Mouse (Mus musculus) midbrain, postnatal 0 days (tissue): ENCODE data around the gene St7. TPM values are rescaled to one million over a fixed set of nuclear protein-coding genes. Genes with fewer than 3 reads are reported as not detected.
A peak's percentile ranks its signal among the peaks of the same experiment; 100 is the strongest.

Experiments used
- ATAC-seq: fragments of 200-750 bp; cut with Nextera tagmentation; 2 replicates; pipeline ENCODE4 v1.8.0; 2017; ENCODE audit warnings: moderate number of reproducible peaks, mild to moderate bottlenecking, moderate TSS enrichment, moderate library complexity; ENCODE audit not compliant: low FRiP score
- DNase-seq: peaks from one replicate; pipeline ENCODE4 v3.0.0-alpha.2; 2015; ENCODE audit warnings: low spot score
- H3K27ac ChIP-seq: fragments of 300-500 bp; sonication (generic); 2 replicates; pipeline ENCODE4 v1.5.1; 2014; ENCODE audit warnings: low read depth, mild to moderate bottlenecking, low read length, mixed read lengths
- H3K27me3 ChIP-seq: fragments of 300-500 bp; sonication (generic); 2 replicates; pipeline ENCODE4 v1.6.1; 2014; ENCODE audit warnings: low read length, control low read depth, mixed read lengths; ENCODE audit not compliant: insufficient read depth
- H3K36me3 ChIP-seq: fragments of 300-500 bp; sonication (generic); 2 replicates; pipeline ENCODE4 v1.6.1; 2014; ENCODE audit warnings: low read length, control low read depth, mixed read lengths; ENCODE audit not compliant: insufficient read depth
- H3K4me1 ChIP-seq: fragments of 300-500 bp; sonication (generic); 2 replicates; pipeline ENCODE4 v1.6.1; 2014; ENCODE audit warnings: mild to moderate bottlenecking, control low read depth, antibody characterized with exemption, low read length, mixed read lengths; ENCODE audit not compliant: insufficient read depth
- H3K4me2 ChIP-seq: fragments of 300-500 bp; sonication (generic); 2 replicates; pipeline ENCODE4 v1.6.1; 2014; ENCODE audit warnings: low read depth, mild to moderate bottlenecking, low read length, mixed read lengths; ENCODE audit not compliant: poor library complexity, severe bottlenecking
- H3K4me3 ChIP-seq: fragments of 300-500 bp; sonication (generic); 2 replicates; pipeline ENCODE4 v1.5.1; 2014; ENCODE audit warnings: low read depth, mild to moderate bottlenecking, low read length, moderate library complexity
- H3K9ac ChIP-seq: fragments of 300-500 bp; sonication (generic); replicated peaks from 2 replicates; pipeline ENCODE4 v1.6.1; 2014; ENCODE audit warnings: mild to moderate bottlenecking, low read length, moderate library complexity, mixed read lengths; ENCODE audit not compliant: poor library complexity, severe bottlenecking
- H3K9me3 ChIP-seq: fragments of 300-500 bp; sonication (generic); 2 replicates; pipeline ENCODE4 v1.6.1; 2016; ENCODE audit warnings: low read length, control low read depth
- CTCF ChIP-seq: IDR thresholded peaks from 2 replicates; pipeline ENCODE4 v1.5.1; 2016; ENCODE audit warnings: antibody characterized with exemption, mild to moderate bottlenecking
- WGBS: fragments of 180-500 bp; shearing (Covaris S2); extraction: QIAGEN DNeasy Blood & Tissue Kit; methylation state at CpG from one replicate; pipeline ENCODE4 v1.1.7; 2014; 5-methylcytosine and 5-hydroxymethylcytosine counted together
- polyA plus RNA-seq: library from polyadenylated mRNA; unstranded; fragments of >200 nt; fragmentation: Nextera tagmentation; extraction: Ambion mirVana; gene quantifications from 2 replicates; pipeline ENCODE4 v1.2.1, GENCODE M21; 2015
- total RNA-seq: library from RNA; depleted of rRNA; stranded (reverse); fragments of >200 nt; gene quantifications from 2 replicates; pipeline ENCODE4 v1.2.3, GENCODE M21; 2014

St7 gene
- total and polyA plus RNA-seq, 2 experiments from 2014 or later = 39.4 to 69.5 TPM

DNA sequence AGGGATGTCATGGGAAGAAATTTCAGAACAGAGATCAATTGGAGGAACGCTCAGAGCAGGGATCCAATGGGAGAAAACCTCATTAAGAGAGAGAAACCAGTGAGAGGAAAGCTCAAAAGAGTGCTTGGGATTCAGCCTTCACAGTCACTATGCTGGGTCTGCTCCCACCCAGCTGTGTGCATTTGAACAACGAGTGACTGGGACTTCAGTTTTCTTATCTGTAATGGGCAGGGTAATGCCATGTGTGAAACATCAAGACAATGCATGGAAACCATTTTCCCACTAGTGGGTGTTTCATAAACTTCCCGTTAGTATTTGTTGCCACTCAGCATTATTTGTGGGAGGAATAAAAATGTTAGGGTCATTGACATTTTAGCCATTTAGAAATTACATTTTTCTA, 111.7 kb downstream of the St7 start:
- Histone ChIP-seq H3K36me3 (no peaks in the 10 kb centered on the region), H3K27me3 (no peaks in the 10 kb centered on the region), H3K9me3 (no peaks in the 10 kb centered on the region), H3K4me1 (no peaks in the 10 kb centered on the region), H3K4me2 (no peak overlapping the region), H3K27ac (no peak overlapping the region), H3K9ac (no peak overlapping the region), H3K4me3 (no peak overlapping the region)
- DNase-seq = no peak
- no peak for TF ChIP-seq CTCF
- WGBS = 72% methylated on average over 3 of the region's 3 CpGs
- no peak for ATAC-seq

DNA sequence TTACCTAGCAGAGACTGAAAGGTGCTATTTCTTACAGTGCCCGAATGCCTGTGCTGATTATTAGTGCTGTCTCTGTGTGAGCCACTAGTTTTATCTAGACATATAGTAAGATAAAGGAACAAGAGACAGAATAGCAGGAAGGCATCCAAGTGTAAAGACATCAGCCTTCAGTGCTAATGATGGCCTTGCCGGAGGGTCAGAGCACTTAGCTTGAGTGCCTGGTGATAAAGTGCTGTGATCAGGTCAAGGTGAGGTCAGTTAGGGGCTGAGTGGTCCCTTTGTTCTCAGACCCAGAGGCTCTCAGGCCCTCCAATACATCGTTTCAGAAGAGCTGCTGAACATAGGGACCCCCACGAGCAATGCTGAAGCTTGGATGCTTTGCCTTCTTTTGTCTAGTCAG, 113.8 kb downstream of the St7 start:
- DNase-seq (no peak), ATAC-seq (no peak)
- Histone ChIP-seq H3K36me3 (no peaks in the 10 kb centered on the region), H3K27ac (no peak overlapping the region), H3K4me1 (no peaks in the 10 kb centered on the region), H3K4me2 (no peak overlapping the region), H3K9me3 (no peaks in the 10 kb centered on the region), H3K27me3 (no peaks in the 10 kb centered on the region), H3K4me3 (no peak overlapping the region), H3K9ac (no peak overlapping the region)
- 21% methylated on average over 4 of the region's 4 CpGs for WGBS
- TF ChIP-seq CTCF = no peak

DNA sequence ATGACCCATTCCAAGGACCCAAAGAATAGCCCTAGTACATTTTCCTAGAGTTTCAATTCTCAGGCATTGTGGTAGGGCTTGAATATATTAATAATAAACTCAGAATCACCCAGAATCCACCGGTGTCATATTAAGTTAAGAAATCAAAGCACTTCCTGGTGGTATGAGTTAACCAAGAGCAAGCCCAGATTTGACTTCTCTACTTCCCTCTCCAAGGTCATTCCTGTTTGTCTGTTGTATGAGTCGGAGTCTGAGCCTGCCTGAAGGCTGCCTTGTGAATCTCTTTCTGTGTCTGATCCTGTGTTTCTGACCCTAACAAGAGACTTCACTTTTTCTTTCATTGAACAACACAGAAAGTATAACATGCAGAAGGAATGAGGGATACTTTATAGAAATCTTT, 118.3 kb downstream of the St7 start:
- H3K9ac ChIP-seq = no peak overlapping the region
- ATAC-seq (no peak), DNase-seq (no peak)
- H3K9me3 ChIP-seq = no peaks in the 10 kb centered on the region
- no peak overlapping the region for H3K27ac ChIP-seq
- H3K4me3 ChIP-seq = no peak overlapping the region
- H3K36me3 ChIP-seq = no peaks in the 10 kb centered on the region
- H3K4me2 ChIP-seq = no peak overlapping the region
- WGBS = 85% methylated on average over 2 of the region's 2 CpGs
- no peaks in the 10 kb centered on the region for H3K27me3 ChIP-seq
- no peak for TF ChIP-seq CTCF
- no peaks in the 10 kb centered on the region for H3K4me1 ChIP-seq

DNA sequence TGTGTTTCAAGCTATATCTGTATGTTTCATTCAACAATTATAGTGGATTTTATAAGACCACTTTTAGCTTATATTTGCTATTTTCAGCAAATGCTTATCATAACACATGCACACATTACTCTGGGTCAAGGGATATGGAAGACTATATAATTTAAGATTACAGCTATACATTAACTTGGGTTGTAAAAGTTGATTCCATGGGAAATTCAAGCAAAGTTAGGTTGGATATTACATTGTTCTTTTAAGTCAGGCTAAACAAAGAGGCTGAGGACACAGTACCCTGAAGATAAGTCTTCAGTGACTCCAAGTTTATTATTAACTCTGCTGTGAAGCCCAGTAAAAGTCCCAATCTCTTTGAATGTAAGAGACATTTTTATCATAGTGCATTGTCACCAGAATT, 118.8 kb downstream of the St7 start:
- DNase-seq (no peak), ATAC-seq (no peak)
- H3K4me2 ChIP-seq = no peak overlapping the region
- H3K27me3 ChIP-seq = no peaks in the 10 kb centered on the region
- H3K9me3 ChIP-seq = no peaks in the 10 kb centered on the region
- H3K27ac ChIP-seq = no peak overlapping the region
- no peaks in the 10 kb centered on the region for H3K4me1 ChIP-seq
- no peak for TF ChIP-seq CTCF
- H3K9ac ChIP-seq = no peak overlapping the region
- no peak overlapping the region for H3K4me3 ChIP-seq
- H3K36me3 ChIP-seq = no peaks in the 10 kb centered on the region

DNA sequence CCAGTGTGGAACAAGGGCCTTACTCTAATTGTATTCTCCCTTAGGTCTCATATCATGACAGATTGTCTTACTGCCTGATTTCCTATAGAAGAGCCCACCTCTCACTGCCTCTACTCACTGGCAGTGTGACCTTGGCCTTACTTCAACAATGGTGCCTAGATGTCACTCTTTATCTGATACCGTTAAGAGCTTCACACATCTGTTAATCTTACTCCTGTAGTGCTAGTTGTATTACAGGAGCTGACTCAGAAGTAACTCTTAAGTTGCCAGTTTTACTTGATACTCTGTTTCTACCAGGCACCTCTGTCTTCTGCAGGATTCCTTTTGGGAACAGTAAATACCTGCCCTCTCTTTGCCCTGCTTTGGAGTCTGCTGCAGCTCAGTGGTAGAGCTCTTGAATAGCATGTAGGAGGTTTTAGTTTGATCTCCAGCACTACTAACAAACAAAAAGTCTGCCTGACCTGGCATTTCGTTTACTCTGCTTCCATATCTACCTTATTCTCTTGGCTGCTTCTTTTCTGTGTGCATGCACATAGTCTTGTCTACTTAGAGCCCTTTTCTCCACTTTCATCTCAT, 121.4 kb downstream of the St7 start:
- H3K9ac ChIP-seq = no peak overlapping the region
- WGBS = 51% methylated on average over 2 of the region's 2 CpGs
- H3K36me3 ChIP-seq = no peaks in the 10 kb centered on the region
- TF ChIP-seq CTCF = peak; percentile 22; the same call in 1 of the 2 replicates
- H3K27me3 ChIP-seq = no peaks in the 10 kb centered on the region
- H3K4me3 ChIP-seq = no peak overlapping the region
- H3K27ac ChIP-seq = no peak overlapping the region
- no peak overlapping the region for H3K4me2 ChIP-seq
- H3K4me1 ChIP-seq = peaks cover 2% of the 10 kb centered on the region; the same call in 1 of the 2 replicates
- no peak for DNase-seq
- H3K9me3 ChIP-seq = no peaks in the 10 kb centered on the region
- no peak for ATAC-seq

DNA sequence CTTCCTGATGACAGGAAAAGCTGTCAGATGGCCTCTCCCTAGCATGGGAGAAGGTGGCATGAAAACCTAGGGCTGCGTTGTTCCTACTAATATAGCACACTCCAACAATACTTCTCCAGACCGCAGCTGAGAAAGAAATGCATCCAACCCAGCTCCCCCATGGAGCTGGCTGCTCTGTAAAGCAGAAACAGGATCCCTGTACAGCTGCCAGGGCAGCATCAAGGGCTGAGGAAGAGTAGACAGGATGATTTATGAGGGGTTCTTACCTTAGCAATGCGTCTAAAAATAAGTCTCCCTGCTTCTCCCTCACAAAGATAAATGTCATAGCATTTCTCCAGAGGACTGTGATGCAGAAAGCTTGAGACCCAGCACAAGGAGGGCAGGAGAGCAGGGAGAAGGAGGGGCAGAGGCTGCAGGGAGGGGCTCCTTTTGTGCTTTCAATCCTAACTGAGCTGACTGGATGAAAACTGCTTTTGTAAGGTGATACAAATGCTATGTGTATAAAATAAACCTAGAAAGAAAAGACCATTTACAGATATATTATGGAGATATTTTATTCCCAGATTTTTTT, 124.2 kb downstream of the St7 start:
- no peak overlapping the region for H3K27ac ChIP-seq
- no peak for ATAC-seq
- no peak overlapping the region for H3K4me3 ChIP-seq
- TF ChIP-seq CTCF = no peak
- peaks cover 3% of the 10 kb centered on the region; the same call in 1 of the 2 replicates for H3K36me3 ChIP-seq
- H3K4me2 ChIP-seq = no peak overlapping the region
- H3K9me3 ChIP-seq = no peaks in the 10 kb centered on the region
- H3K4me1 ChIP-seq = peaks cover 2% of the 10 kb centered on the region; the same call in 1 of the 2 replicates
- no peaks in the 10 kb centered on the region for H3K27me3 ChIP-seq
- 17% methylated on average over 3 of the region's 3 CpGs for WGBS
- no peak overlapping the region for H3K9ac ChIP-seq
- DNase-seq = peak; percentile 62
